Mouse (Mus musculus): ENCODE results near the gene Fancm.
"Not testable (repeated sequence)": the region's sequence is repeated elsewhere in the genome, so short reads cannot be mapped to it uniquely, and the experiment has no call there.

Gene Fancm

DNA sequence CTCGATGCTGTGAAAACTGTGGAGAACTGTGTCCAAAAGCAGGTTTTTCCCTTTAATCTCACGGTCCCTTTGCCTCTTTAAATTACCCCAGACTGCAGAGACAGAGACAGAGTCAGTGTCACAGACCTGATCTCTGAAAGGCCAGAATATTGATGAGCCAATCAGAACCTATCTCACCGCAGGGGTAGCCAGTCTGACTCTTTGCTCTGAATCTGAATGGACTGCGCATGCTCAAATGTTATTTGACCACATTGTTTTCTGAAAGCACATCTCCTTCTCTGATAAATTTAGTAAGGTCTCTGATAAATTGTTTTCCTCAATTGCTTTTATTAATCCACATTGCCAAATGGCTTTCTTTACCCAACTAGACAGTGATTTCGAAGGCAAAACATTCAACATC lies 44.0 kb downstream of the Fancm start:
- DNase-seq = no peak

GRCm38 (mm10) chr12:65136121-65136520 lies 60.7 kb downstream of the Fancm start:
- not testable (repeated sequence) for DNase-seq

DNA sequence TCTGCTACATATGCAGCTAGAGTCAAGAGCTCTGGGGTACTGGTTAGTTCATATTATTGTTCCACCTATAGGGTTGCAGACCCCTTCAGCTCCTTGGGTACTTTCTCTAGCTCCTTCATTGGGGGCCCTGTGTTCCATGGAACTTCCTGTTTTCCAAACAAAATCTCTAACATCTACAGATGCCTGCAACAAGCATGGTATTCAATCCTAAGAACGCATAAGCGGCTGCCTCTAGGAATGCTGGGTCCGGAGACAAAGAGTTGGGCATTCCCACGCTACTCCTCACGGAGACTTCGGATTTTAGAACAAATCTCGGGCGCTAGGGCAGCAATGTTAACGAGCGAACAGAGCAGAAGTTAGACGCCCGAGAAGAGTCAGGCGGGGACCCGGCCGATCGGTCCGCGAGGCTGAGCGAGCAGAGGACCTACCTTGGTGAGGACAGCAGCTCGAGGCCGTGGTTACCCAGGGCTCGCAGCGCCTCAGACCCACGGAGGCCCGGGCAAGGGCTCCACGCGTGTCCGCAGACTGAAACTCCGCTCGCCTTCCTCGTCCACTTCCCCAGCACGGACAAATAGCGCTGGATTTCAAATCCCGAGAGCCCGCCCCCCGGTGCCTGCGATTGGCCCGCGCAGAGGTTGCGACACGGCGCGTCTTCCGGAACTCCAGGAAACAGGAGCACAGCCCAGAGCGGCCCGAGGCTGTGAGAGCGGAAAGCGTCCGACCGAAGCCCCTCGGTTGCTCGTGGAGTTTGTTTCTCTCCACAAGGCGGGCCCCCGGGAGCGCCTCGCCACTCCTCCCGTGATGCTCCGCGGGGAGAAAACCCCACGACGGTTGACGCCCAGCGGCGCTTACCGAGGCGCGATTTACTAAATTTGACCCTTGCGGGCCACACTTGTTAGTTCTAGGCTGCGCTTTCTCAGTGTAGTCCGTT lies 96.9 kb downstream of the Fancm start, which contains the start of gene Mis18bp1:
Gene Mis18bp1, minus strand, starts transcription at position 584 of the 931 bp plus-strand sequence.
- peak; percentile 91 to 94 for DNase-seq

GRCm38 (mm10) chr12:65172959-65173358 lies 97.6 kb downstream of the Fancm start:
- peak; percentile 52 to 67 for DNase-seq

DNA sequence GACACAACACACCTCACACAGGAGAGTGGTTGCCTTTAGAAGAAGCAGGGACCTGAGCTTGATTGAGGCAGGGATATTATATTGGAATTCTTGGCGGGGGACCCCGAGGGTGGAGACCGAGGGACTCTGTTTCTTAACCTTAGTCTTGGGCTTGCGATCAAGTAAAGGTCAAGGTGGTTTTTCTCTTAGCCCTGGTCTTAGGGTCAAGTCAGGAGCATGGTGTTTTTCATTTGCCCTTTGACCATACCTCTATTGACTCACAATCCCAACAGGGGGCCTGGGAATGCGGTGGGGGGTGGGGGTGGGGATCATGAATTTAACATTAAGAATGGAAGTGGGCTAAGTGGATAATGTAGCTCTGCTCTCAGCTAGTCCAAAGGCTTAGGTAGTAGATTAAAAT lies 98.3 kb downstream of the Fancm start:
- DNase-seq = peak in 1 of 2 experiments; percentile 4

All from cerebellum, adult 18-20 months (tissue).